Mouse (Mus musculus) gastrocnemius, postnatal 36 days (tissue): ENCODE data around the gene Nr6a1. TPM values are rescaled to one million over a fixed set of nuclear protein-coding genes. Genes with fewer than 3 reads are reported as not detected.
A peak's percentile ranks its signal among the peaks of the same experiment; 100 is the strongest.

Experiments used
- DNase-seq, 2 experiments: peaks; one replicate each; pipeline ENCODE4 v3.0.0; 2022
- intact Hi-C: fragments of 180-260 bp; cut with DNase I; formaldehyde crosslinking; loops from one replicate; pipeline ENCODE4 v1.15.1; 2025
- long read RNA-seq, 2 experiments: library from polyadenylated mRNA; stranded (forward); transcript quantifications; one replicate each; pipeline ENCODE4 v2.0.0; 2021
- total RNA-seq, 2 experiments: library from RNA; stranded (reverse); gene quantifications; 2 replicates each; pipeline ENCODE4 v1.2.3; 2021

Gene Nr6a1
- 1 to 10 TPM; 3.3 to 5.2 TPM for total RNA-seq
- long read RNA-seq, experiment 1, partial matches to known transcripts, result 0 of 20 reads
- long read RNA-seq, experiment 1, other reads (novel, unspliced or antisense), result 20 of 20 reads
- long read RNA-seq, experiment 2, partial matches to known transcripts, result 0 of 19 reads
- long read RNA-seq, experiment 2, other reads (novel, unspliced or antisense), result 19 of 19 reads

DNA sequence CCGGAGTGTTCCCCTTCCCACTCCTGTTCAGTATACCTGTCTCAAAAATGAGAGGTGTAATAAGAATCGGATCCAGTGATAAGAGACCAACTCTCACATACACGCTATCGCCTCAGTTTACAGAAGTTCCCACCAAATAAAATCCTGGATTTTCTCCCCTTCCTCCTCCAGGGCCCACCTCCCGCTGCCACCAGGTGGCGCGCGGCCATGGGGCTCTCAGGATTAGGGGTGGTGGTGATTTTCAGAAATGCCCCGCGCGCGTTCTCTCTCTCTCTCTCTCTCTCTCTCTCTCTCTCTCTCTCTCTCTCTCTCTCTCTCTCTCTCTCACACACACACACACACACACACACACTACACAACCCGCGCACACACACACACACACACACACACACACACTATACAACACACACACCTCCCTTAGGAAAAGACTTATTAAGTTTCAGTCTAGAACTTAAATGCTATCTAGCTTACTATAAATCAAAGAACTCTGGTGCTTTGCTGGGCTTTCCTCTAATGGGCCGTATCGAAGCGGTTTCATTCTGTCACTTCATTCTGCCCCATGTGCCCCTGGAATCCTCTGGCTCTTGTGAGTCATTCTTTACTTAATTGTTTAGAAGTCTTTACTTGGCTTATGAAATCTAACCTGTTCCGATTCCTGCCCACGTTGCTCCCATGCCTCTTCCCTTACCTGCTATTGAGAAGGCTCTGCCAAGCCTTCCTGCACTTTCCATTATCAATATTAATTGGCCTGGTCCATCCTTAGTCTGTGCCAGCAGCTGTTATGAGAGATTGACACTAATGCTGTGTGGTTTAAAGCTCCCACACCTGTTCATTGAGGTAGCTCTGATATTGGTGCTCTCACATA lies at the start of gene Nr6a1:
Nr6a1 (minus strand) TSS at position 574 of the 865 bp plus-strand sequence.
- intact Hi-C loops, result loop anchor here (1.0 to 10.0 kb wide), 2 partner anchors 71 to 267 kb away; partner anchors contain the start of gene Scai
- peak in 1 of 2 experiments; percentile 66 for DNase-seq

DNA sequence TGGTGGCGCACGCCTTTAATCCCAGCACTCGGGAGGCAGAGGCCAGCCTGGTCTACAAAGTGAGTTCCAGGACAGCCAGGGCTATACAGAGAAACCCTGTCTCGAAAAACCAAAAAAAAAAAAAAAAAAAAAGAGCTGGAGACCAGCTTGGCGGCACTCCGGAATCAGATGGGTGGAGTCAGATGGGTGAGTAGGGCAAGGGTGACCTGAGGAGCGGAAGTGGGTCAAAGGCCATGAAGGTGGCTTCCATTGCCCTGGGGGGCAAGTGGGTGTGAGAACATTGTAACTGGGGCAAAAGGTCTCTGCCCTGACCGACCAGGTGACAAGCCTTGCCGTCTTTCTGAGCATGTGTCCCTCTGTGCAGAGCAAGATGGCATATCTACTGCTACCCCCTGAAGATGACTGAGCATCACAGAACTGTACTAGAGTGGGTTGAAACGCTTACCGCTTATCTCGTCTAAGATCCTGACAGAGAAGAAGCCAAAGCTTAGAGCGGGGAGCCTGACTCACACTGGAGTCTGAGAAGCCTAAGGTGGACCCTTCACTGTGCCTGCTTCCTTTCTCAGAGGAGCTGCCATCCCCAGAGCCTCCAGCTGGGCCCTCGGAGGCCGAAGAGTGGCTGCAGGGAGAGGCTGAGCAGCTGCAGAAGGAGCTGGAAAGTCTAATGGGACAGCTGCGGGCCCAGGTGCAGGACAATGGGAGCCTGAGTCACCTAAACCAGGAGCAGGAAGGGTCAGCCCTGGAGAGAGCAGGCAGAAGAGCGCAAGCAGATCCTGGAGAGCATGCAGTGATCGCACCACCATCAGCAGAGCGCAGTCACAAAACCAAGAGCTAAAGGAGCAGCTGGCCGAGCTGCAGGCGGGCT lies 48.7 kb upstream of the Nr6a1 start:
- intact Hi-C loops, result no loop called here

DNA sequence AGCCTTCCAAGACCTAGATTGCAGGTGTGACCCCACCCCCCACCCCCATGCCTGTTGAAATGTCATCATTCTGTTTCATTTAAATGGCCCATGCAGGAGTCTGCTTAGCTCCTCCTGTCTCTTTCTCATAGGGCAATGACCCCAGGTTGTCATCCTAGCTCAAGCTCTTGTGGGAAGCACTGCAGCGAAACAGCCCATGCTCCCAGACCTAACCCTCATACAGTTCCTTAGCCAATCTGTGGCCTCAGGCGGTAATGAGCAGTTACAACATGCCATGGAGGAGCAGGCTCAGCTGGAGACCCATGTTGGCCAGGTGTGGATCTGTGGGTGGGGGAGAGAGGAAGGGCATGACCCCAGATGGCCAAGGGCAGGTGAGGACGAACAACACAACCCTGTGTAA lies 47.7 kb upstream of the Nr6a1 start:
- no peak for DNase-seq
- intact Hi-C loops, result no loop called here

More for the DNA sequence above, 48.7 kb upstream of the Nr6a1 start:
- DNase-seq, result no peak

DNA sequence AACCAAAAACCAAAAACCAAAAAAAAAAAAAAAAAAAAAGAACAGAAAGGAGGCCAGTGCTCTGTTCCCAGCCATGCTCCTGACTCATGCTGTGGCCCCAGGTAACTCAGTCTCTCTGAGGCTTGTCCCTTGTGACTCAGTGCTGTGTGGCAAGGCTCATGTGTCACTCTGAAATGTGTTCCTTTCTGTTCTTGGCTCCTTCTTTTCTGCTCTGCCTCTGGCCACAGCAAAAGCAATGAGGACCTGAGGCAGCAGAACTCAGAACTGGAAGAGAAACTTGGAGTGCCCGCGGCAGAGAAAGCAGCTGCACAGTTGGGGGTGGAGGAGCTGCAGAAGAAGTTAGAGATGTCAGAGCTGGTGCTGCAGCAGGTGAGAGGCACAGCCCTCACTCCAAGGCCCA lies 46.7 kb upstream of the Nr6a1 start:
- intact Hi-C loops, result no loop called here
- DNase-seq, result no peak

DNA sequence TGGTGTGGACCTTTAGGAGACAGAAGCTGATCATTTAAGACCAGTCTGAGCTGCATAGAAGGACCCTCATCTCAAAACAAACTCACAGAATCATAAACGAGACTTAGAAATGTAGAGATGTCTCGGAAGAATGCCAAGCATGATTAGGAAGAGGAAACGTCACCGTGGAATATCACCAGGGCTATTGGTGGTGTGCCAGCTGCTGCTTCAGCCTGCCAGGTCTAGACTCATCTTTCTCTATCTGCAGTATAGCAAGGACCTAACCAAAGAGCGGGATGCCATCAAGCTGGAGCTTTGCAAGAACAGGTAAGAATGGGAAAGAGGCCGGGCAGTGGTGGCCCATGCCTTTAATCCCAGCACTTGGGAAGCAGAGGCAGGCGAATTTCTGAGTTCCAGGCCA lies 46.2 kb upstream of the Nr6a1 start:
- intact Hi-C loops, result no loop called here
- no peak for DNase-seq

DNA sequence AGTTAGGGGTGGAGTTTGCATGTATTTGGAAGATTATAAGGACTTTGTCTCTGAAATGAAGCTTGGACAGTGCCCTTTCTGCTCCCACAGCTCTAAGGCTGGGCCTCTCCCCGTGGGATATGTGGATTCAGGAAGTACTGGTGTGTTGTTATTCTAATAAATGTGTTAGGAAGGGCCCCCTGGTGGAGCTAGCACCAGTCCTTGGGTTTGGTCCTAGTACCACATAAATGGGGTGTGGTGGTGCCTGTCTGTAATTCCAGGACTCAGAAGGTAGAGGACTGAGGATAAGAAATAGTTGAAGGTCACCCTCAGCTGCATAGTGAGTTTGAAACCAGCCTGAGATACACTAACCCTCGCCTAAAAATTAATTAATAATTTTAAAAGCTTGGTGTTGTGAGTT lies 45.7 kb upstream of the Nr6a1 start:
- intact Hi-C loops, result no loop called here
- no peak for DNase-seq

DNA sequence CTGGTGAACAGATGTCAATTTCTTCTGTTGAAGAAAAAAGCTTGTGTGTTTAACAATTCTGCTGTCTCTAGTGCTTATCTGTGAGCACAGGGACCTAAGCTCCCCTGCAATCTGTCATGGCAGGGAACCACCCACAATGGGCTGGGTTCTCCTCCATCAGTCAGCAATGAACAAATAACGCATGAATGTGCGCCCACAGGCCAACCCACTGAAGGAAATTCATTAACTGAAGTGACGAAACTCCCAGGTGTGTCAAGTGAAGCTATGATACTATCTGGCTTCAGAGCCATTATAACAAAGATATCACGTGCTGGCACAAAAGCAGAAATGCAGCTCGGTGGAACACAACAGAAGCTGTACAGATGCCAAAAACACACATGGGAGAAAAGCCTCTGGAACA lies 42.6 kb upstream of the Nr6a1 start:
- intact Hi-C loops, result no loop called here
- DNase-seq, result no peak

DNA sequence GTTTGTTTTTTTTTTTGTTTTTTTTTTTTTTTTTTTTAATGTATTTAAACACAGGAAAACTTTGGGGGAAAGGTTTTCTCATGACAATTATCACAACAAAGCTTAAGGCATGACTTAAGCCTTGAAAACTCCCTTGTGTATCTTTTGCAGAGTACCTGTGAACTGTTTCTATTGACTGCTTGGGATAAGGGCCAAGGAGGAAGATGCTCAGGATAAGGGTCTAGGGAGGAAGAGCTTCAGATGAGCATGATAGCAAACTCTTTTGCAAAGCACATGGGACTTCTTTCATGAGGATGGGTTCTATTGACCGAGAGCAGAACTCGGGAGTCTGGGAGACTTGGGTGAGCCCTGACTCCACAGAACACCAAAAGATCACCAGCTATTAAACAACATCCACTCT lies 42.2 kb upstream of the Nr6a1 start:
- no peak for DNase-seq

DNA sequence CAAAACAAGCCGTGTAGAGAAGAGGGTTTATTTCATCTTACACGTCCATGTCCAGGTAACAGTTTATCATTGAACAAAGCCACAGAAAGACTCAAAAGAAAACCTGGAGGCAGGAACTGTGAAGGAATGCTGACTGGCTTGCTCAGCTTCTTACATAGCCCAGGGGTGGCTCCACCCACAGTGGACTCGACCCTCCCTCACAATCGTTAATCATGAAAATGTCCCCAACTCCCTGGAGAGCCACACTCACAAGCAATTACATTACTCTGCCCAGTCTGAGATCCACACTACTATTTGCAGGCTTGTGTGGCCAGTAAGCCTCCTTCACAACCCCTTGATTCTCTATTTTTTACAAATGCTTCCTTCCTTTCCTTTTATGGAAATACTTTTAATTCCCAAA lies 36.7 kb upstream of the Nr6a1 start:
- no peak for DNase-seq
- intact Hi-C loops, result no loop called here

More for the DNA sequence above, 42.2 kb upstream of the Nr6a1 start:
- intact Hi-C loops, result no loop called here

DNA sequence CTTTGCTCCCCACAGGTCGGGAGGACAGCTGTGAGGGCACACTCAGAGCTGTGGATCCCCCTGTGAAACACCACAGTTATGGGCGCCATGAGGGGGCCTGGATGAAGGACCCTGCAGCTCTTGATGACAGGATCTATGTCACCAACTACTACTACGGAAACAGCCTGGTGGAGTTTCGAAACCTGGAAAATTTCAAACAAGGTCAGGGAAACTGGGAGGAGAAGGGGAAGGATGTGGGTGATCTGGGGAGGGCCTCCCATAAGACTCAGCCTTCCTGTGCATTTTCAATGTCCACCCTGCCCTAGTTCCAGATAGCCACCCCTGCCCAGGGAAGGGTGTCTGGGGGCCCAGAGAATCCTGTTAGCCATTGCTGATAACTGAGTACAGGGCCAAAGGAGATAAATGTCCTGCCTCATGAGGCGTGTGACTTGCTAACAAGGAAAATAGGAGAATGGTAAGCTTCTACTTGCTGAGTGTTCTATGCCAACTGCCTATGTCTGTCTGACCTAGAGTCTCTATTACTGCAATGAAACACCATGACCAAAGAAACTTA lies 30.3 kb upstream of the Nr6a1 start:
- intact Hi-C loops, result no loop called here
- no peak for DNase-seq

DNA sequence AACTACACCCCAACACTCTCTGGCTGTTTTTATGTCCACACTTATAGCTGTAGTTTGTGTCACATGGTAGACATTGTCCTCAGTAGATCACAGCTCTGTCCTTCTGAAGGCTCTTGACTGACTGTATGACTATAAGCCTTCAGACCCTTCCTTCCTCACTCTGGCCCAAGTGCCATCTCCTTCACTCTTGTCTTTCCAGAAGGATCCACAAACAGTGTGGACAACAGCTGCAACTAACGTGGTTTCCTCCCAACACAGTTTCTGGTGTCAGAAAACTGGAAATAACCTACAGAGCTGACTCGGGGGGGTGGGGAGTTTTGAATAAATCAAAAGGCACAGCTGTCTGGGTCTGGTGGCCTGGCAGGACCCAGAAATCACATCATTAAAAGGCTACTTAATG lies 28.6 kb upstream of the Nr6a1 start:
- no peak for DNase-seq
- intact Hi-C loops, result no loop called here

DNA sequence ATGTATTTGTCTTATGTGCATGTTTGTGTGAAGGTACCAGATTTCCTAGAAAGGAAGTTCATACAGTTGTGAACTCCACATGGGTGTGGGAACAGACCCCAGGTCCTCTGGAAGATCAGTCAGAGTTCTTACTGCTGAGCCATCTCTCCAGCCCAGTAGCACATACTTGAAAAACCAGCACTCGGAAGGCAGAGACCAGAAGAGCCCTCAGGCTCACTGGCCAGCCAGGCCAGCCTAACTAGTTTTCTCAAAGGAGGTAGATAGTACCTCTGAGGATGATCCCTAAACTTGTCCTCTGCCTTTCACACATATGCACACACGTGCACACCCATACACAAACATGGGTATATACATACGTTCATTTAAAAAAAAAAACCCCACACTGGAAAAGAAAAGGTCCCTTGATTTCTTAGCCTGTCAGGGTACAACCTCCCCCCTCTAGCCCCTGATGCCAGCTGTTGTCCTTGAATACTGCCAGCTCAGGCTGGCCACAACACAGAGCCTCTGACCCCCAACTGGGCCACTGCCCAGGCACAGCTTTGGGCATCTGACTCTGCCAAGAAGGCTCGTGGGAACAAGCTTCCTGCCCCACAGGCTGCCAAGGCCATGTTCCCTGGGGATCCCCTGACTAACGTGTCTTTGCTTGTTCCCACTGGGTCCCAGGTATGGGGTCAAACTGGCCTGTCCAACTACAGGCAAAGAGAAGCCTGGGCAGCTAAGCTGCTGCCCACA lies 25.8 kb upstream of the Nr6a1 start:
- DNase-seq, result peak; percentile 65 to 77
- intact Hi-C loops, result no loop called here

DNA sequence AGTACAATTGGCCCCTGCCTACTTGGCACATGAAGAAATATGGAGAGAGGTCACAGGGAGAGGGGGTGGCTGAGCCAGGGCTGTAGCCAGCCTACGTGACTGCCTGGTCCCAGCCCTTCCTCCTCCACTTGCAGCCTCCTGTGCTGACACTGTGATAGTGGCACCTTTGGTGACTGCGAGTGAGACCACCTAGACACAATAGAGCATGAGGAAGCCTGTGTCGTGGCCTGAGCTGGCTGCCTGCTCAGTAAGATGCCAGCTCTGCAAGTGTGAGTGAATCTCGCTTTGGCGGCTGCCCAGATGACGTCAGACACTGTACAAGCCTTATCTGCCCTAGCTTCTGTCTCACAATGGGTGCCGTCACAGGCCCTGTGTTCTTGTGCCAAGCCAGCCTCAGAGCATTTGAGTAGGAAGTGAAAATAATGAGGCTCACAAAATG lies 22.8 kb upstream of the Nr6a1 start:
- intact Hi-C loops, result no loop called here
- peak; percentile 62 to 65 for DNase-seq

DNA sequence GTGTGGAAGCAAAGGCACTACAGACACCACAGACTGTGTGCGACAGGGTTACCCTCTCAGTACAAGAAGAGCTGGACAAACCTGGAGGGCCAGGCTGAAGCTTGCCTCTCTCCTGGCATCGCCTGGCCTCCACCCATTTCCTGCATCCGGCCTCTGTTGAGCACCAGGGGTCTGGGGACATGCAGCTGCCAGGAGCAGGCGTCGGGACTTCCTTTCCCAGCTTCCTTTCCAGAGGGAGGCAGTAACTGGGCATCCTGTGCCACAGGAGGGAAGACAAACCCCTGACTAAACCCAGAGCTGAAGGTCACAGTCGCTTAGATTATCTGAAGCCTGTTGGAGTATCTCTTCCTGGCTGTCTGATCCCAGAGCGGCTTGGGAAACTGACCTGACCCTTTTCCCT lies 20.1 kb upstream of the Nr6a1 start:
- DNase-seq, result no peak
- intact Hi-C loops, result no loop called here

DNA sequence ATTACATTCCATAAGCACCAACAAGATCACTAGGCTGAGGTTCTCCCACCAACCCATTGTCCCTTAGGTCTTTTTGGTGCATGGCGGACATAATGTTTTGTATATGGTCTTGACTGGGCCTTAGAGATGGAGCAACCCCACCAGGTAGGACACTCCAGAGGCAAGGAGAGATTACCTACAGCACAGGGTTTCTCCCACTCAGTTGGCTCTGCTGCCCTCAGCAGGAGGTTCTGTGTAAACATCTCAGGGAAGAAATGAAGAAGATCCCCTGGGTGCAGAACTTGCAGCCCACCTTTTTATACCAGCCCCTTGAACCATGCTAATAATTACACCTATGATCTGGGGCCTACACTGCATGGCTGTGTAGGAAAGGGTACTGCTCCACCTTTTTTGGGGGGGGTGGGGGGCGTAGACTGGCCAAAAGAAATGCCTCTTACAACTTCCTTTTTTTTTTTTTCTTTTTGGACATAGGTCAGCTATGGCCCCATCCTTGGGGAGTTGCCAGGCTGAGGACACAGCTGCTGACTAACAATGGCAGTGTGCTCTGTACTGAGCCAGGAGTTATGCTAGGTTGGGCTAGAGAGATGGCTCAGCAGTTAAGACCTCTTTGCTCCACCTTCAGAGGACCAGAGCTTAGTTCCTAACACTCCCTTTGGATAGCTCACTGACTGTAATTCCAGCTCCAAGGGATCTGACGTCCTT lies 17.1 kb upstream of the Nr6a1 start:
- intact Hi-C loops, result no loop called here

DNA sequence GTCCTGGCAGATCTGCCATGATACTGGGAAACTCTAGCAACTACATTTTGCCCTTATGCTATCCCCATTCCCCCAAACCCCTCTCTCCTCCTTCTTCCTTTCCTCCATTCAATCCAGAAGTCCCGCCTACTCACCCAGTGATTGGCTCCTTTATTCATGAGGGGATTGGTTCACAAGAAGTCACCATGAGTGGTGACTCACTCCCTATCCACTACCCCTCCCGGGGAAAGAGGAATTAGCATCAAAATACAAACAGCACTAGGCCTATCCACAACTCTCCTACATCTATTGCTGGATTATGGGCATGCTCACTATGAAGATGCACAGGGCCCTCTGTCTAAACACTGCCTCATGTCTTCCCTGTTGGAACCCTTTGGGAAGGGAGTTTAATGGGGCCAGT lies 16.5 kb upstream of the Nr6a1 start:
- intact Hi-C loops, result no loop called here
- DNase-seq, result no peak

More for the DNA sequence above, 17.1 kb upstream of the Nr6a1 start:
- DNase-seq, result no peak

DNA sequence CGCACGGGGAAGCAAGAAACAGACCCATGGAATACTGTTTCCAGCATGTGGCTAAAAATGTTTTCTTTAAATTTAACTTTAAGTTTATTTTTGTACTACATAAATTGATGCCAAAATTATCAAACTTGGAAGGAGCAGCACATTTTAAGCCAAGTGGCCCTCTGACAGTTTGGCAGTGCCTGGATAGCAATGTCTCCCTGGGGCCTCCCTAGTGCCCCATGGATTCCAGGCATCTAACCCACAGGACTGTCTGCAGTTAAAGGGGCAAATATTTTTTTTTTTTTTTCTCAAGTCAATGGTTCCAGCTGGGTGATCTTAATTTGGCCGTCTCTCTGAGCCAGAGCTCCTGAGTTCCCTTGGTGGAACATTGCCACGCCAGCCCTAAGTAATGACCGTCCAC lies 15.7 kb upstream of the Nr6a1 start:
- intact Hi-C loops, result no loop called here
- no peak for DNase-seq

DNA sequence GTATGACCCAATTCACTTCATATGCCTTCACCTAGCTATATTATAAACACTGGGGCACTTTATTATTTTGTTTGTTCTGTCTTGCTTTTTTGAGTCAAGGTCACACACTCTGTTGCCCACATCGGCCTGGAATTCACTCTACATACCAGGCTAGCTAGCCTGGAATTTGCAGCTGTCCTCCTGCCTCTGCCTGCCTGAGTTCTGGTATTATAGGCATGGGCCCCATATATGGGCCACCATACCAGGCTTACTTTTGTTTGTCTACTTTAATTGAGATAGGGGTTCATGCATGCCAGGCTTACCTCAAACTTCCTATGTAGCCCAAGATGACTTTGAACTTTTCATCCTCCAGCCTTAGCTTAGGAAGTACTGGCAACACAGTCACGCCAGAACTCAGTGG lies 14.4 kb upstream of the Nr6a1 start:
- DNase-seq, result no peak
- intact Hi-C loops, result loop anchor here (2.0 kb wide), 1 partner anchor 45 kb away; no protein-coding TSS in a partner anchor

DNA sequence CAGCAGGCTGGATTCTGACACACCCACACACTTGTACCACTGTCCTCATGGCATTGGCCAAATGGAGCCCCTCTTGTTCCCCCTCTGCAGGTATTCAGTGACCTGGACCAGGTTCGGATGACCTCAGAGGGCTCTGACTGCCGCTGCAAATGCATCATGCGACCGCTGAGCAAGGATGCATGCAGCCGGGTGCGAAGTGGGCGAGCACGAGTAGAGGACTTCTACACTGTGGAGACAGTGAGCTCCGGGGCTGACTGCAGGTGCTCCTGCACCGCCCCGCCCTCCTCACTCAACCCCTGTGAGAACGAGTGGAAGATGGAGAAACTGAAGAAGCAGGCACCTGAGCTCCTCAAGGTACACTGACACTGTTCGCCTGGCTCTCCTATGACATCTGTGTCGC lies 13.9 kb upstream of the Nr6a1 start:
- no peak for DNase-seq
- intact Hi-C loops, result loop anchor here (2.0 kb wide), 1 partner anchor 45 kb away; no protein-coding TSS in a partner anchor
